Mouse (Mus musculus): ENCODE measurements at regions not wholly inside any gene's neighbourhood (a gene's known extent, or its start where the extent isn't known, plus 50 kb on each side); places are given as distances from the start of the nearest gene placed in this dataset.

DNA sequence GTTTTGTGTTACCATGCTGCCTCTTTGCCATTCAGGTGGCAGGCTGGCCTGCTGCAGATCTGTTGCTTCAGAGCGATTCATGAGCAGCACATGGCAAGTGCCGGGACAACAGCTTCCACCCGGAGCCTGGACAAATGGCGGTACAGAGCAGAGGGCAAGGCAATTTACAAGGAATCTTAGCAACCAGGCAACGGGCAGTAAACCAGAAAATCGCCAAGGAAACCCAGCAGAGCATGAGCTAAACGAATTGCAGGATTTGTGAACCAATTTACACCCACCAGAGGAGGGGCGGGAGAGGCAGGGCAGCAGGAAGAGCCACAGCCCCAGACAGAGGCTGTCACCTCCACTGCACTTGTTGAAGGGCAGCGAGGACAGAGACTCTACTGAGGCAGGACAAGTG lies 60.5 kb upstream of the Loxl4 start:
- peak; percentile 34 for DNase-seq (ENCODE audit: low read depth, low spot score)

DNA sequence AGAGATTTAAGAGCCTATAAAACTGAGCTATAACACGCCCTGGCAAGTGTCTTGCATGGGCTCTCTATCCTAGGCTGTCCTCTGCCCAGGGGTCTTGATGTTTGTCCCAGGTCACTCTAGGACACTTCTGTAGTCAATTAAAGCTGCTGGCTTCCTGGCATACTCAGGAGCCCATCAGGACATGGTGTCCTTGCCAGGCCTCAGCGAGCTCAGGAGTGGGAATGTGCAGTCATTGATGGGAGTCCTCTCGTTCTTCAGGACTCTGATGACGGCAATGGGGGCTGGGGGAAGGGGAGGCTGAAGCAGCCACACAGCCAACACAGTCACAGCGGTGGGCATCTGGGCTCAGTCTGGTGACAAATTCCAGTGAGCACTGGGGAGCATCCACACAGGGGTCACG lies 57.3 kb upstream of the Loxl4 start:
- DNase-seq (ENCODE audit: low read depth, low spot score) = no peak

DNA sequence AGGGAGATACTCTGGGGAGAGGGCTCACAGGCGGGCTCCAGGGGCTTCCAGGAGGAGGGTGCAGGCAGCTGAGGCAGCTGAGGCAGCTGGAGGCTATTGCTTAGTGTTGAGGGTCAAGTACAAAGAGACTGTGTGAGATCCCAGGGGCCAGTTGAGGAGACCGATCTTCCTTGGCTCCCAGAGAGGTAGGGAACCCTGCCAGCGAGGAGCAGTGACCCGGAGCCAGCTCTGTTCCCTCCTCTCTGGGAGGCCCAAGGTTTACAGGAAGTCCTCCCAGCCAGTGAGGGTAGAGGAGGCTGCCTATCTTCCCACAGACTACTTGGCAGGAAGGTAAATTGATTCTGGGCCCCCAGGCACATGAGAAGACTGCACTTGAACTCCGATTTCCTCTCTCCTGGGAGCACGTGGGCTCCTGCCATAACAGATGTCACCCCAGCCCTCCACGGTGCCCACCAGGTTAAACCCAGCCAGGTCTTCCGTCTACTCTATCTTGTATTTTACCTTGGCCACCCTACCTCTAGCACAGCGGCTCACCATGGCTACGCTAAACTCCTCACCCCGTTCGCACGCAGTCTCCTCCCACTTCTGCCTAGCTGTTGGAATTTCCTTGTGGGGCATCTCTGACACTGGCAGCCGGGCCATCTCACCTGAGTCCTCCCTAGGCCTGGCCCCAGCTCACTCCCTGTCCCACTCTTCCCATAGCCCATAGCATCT lies 55.9 kb upstream of the Loxl4 start:
- no peak for DNase-seq (ENCODE audit: low read depth, low spot score)

DNA sequence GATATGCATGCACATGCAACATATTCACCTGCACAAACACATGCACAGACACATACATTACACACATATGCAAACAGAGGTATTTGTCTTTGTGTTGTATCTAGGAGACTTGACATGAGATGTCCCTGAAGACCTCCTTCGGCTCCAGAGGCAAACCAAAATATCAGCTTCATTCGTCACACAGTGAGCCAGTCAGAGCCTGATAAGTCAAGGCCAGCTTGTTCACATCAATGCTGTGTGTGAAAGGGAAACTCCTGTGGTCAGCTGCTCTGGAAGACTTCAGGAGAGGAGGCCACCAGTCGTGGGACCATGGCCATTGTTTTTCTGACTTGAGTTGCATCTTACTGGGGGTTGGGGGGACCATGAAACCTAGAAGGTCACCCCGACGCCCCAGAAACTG lies 54.3 kb upstream of the Loxl4 start:
- no peak for DNase-seq (ENCODE audit: low read depth, low spot score)

All from forelimb bud, embryonic 11.5 days (tissue).